In the genomic region with DNA sequence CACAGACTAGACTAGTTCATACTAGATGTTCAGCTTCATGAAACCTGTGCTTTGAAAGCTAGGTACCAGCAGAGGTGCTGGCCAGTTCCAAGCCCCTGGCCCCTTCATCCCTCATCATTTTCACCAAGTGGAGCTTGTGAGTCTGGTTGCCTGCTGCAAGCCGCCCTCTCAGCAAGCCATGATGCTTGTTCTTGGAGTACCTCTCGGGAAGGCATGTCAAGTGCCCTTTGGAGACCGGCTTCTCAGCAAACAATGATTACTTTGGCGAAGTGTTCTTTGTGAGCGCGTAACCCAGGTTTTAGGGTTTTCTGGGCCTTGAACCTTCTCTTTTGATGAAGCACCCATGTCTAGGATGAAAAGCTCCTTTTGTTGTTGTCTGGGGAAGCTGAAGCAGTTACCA, we compare ENCODE assay signal across 16 mouse cellular contexts.
"Had no signal": no experiment of that assay in that cellular context is flagged by ENCODE, and none has a peak within 500 bp of the region (broad histone marks: within the 10 kb centered on the region; RNA-seq: fewer than 3 reads in every experiment).

No protein-coding gene starts in this region.

- H3K27me3 ChIP-seq: midbrain, embryonic 15.5 days had no signal

- H3K9ac ChIP-seq: liver, embryonic 12.5 days; liver, embryonic 14.5 days; lung, embryonic 15.5 days; midbrain, embryonic 13.5 days; midbrain, embryonic 15.5 days; neural tube, embryonic 13.5 days; neural tube, embryonic 15.5 days had no signal

- DNase-seq: retina, postnatal 1 day; right cerebral cortex, adult 18-20 months; right cerebral cortex, postnatal 25 days; right cerebral cortex, postnatal 4 days; spleen, adult 18-20 months; thymus, adult 18-20 months; thymus, postnatal 14 days; thymus, postnatal 36 days had no signal

- ATAC-seq: liver, embryonic 12.5 days; midbrain, embryonic 13.5 days; midbrain, embryonic 15.5 days had no signal

- H3K4me3 ChIP-seq: liver, embryonic 12.5 days; lung, embryonic 15.5 days; midbrain, embryonic 13.5 days; midbrain, embryonic 15.5 days; neural tube, embryonic 13.5 days; neural tube, embryonic 15.5 days had no signal

- H3K4me2 ChIP-seq: liver, embryonic 12.5 days; lung, embryonic 15.5 days; midbrain, embryonic 11.5 days; midbrain, embryonic 13.5 days; midbrain, embryonic 15.5 days; neural tube, embryonic 13.5 days; neural tube, embryonic 15.5 days had no signal

- H3K27ac ChIP-seq: liver, embryonic 12.5 days; liver, embryonic 14.5 days; lung, embryonic 15.5 days; midbrain, embryonic 13.5 days; midbrain, embryonic 15.5 days; neural tube, embryonic 13.5 days; neural tube, embryonic 15.5 days had no signal

- H3K9me3 ChIP-seq: liver, embryonic 12.5 days; lung, embryonic 15.5 days; midbrain, embryonic 13.5 days; midbrain, embryonic 15.5 days; neural tube, embryonic 13.5 days; neural tube, embryonic 15.5 days had no signal

- H3K36me3 ChIP-seq: liver, embryonic 12.5 days; lung, embryonic 15.5 days; midbrain, embryonic 13.5 days; midbrain, embryonic 15.5 days; neural tube, embryonic 13.5 days; neural tube, embryonic 15.5 days had no signal
